12 mouse cellular contexts compared by ENCODE assay signal in the genomic region with DNA sequence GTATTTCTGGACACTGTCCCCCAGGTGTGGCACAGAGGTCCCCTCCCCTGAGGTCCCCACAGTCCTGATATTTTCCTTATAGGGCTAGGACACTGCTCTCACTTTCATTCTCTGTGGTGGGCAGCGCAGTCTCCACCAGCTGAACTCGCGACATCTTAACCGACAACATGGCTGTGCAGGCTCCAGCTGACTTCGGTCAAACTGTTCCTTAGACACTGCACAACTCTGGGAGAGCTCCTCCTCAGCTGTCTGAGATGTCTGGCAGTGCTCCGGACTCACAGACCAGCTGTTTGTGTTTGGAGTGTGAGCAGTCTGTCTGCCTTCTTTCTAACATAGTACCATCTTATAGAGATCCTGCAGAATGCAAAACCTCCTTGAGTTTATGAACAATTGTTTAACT. TPM values are rescaled to one million over a fixed set of nuclear protein-coding genes. Genes with fewer than 3 reads are reported as not detected.
DNase-seq lines count a peak whose midpoint lies in the region; ATAC-seq and TF ChIP-seq lines count a peak whose summit lies in the region.
"Had no signal": no experiment of that assay in that cellular context is flagged by ENCODE, and none has a peak within 500 bp of the region (broad histone marks: within the 10 kb centered on the region; RNA-seq: fewer than 3 reads in every experiment).

No protein-coding gene starts in this region.

- no peak for TF ChIP-seq EP300 in heart, postnatal 0 days (IDR thresholded peaks at IDR 0.05; ENCODE audit: low read depth)

- 0 out of 2 replicates have a peak, but pooled peaks have one; percentile 39 for ATAC-seq in heart, postnatal 0 days (ENCODE audit: insufficient read depth, low read depth)
- no peak for ATAC-seq in heart, embryonic 12.5 days (ENCODE audit: insufficient number of reproducible peaks, low FRiP score)
- ATAC-seq in lung, embryonic 14.5 days (ENCODE audit: insufficient read depth): peak; percentile 96
- peak; percentile 71 for ATAC-seq in stomach, embryonic 15.5 days (ENCODE audit: insufficient read depth, low FRiP score, low read depth)

- no peaks in the 10 kb centered on the region for H3K27me3 ChIP-seq in heart, postnatal 0 days (ENCODE audit: control insufficient read depth, insufficient read depth, low read length)
- H3K27me3 ChIP-seq in heart, embryonic 12.5 days (replicated peaks): no peaks in the 10 kb centered on the region
- H3K27me3 ChIP-seq in lung, embryonic 14.5 days (ENCODE audit: insufficient read depth, low read length): no peaks in the 10 kb centered on the region
- H3K27me3 ChIP-seq in stomach, embryonic 15.5 days (replicated peaks): no peaks in the 10 kb centered on the region
- H3K27me3 ChIP-seq: CH12.LX; embryonic facial prominence, embryonic 15.5 days; limb, embryonic 15.5 days had no signal

- no peak overlapping the region for H3K4me2 ChIP-seq in heart, postnatal 0 days (ENCODE audit: low read depth, low read length)
- H3K4me2 ChIP-seq in heart, embryonic 12.5 days: no peak overlapping the region
- peak overlapping the region; percentile 35 for H3K4me2 ChIP-seq in lung, embryonic 14.5 days
- peak overlapping the region; percentile 28; the same call in 1 of the 2 replicates for H3K4me2 ChIP-seq in stomach, embryonic 15.5 days
- H3K4me2 ChIP-seq: embryonic facial prominence, embryonic 15.5 days; limb, embryonic 15.5 days had no signal

- H3K4me1 ChIP-seq in heart, postnatal 0 days (ENCODE audit: control insufficient read depth, insufficient read depth): peaks cover 26% of the 10 kb centered on the region
- H3K4me1 ChIP-seq in heart, embryonic 12.5 days (replicated peaks): peaks cover 54% of the 10 kb centered on the region
- no peaks in the 10 kb centered on the region; the same call in 1 of the 2 replicates for H3K4me1 ChIP-seq in lung, embryonic 14.5 days (ENCODE audit: insufficient read depth)
- peaks cover 37% of the 10 kb centered on the region for H3K4me1 ChIP-seq in stomach, embryonic 15.5 days

- no peak for TF ChIP-seq CTCF in heart, postnatal 0 days (IDR thresholded peaks at IDR 0.05; ENCODE audit: low read depth)
- TF ChIP-seq CTCF in lung, embryonic 14.5 days (IDR thresholded peaks at IDR 0.05; ENCODE audit: low read depth): no peak

- H3K27ac ChIP-seq in heart, postnatal 0 days (ENCODE audit: low read depth): 0 out of 2 replicates have a peak overlapping the region, but pooled peaks have one; percentile 7
- no peak overlapping the region for H3K27ac ChIP-seq in heart, embryonic 12.5 days (ENCODE audit: poor library complexity, severe bottlenecking)
- H3K27ac ChIP-seq in lung, embryonic 14.5 days (ENCODE audit: low read depth): peak overlapping the region; percentile 37; the same call in 1 of the 2 replicates
- peak overlapping the region; percentile 55 for H3K27ac ChIP-seq in stomach, embryonic 15.5 days
- H3K27ac ChIP-seq: embryonic facial prominence, embryonic 15.5 days; limb, embryonic 15.5 days had no signal

- DNase-seq in heart, postnatal 0 days (ENCODE audit: low spot score): no peak
- peak; percentile 86 for DNase-seq in lung, embryonic 14.5 days
- DNase-seq in lung, adult 18-20 months: no peak
- DNase-seq in kidney, postnatal 4 days: peak; percentile 70 to 77
- DNase-seq in layer of hippocampus, postnatal 14 days (ENCODE audit: low spot score in 2 of 2): no peak
- DNase-seq: adrenal gland, postnatal 25 days; cerebellum, adult 18-20 months had no signal

- 72% methylated on average over 6 of the region's 6 CpGs for WGBS in heart, postnatal 0 days
- WGBS in heart, embryonic 12.5 days: 77% methylated on average over 6 of the region's 6 CpGs
- 40% methylated on average over 6 of the region's 6 CpGs for WGBS in lung, embryonic 14.5 days
- 57% methylated on average over 6 of the region's 6 CpGs for WGBS in stomach, embryonic 15.5 days

- H3K9ac ChIP-seq in heart, postnatal 0 days (replicated peaks; ENCODE audit: low read depth, low read length): no peak overlapping the region
- no peak overlapping the region for H3K9ac ChIP-seq in heart, embryonic 12.5 days
- no peak overlapping the region for H3K9ac ChIP-seq in lung, embryonic 14.5 days
- H3K9ac ChIP-seq in stomach, embryonic 15.5 days: no peak overlapping the region
- H3K9ac ChIP-seq: embryonic facial prominence, embryonic 15.5 days; limb, embryonic 15.5 days had no signal

- H3K36me3 ChIP-seq in heart, postnatal 0 days (replicated peaks; ENCODE audit: control insufficient read depth, insufficient read depth, low read length): peaks cover 56% of the 10 kb centered on the region
- H3K36me3 ChIP-seq in heart, embryonic 12.5 days: peaks cover 19% of the 10 kb centered on the region
- H3K36me3 ChIP-seq in lung, embryonic 14.5 days (ENCODE audit: insufficient read depth): peaks cover 32% of the 10 kb centered on the region
- H3K36me3 ChIP-seq in stomach, embryonic 15.5 days: 0 out of 2 replicates have a peak, but pooled peaks cover 6% of the 10 kb centered on the region

- no peak overlapping the region for H3K4me3 ChIP-seq in heart, postnatal 0 days (ENCODE audit: low read depth, low read length)
- no peak overlapping the region for H3K4me3 ChIP-seq in heart, embryonic 12.5 days
- no peak overlapping the region for H3K4me3 ChIP-seq in lung, embryonic 14.5 days (ENCODE audit: low read depth, low read length)
- no peak overlapping the region for H3K4me3 ChIP-seq in stomach, embryonic 15.5 days (replicated peaks)
- H3K4me3 ChIP-seq: embryonic facial prominence, embryonic 15.5 days; limb, embryonic 15.5 days had no signal

- H3K9me3 ChIP-seq in heart, postnatal 0 days (replicated peaks; ENCODE audit: control insufficient read depth, low read length): no peaks in the 10 kb centered on the region
- no peaks in the 10 kb centered on the region for H3K9me3 ChIP-seq in heart, embryonic 12.5 days (replicated peaks)
- no peaks in the 10 kb centered on the region for H3K9me3 ChIP-seq in lung, embryonic 14.5 days (ENCODE audit: low read depth, low read length)
- no peaks in the 10 kb centered on the region for H3K9me3 ChIP-seq in stomach, embryonic 15.5 days
- H3K9me3 ChIP-seq: embryonic facial prominence, embryonic 15.5 days; limb, embryonic 15.5 days had no signal

RNA-seq across cellular contexts. Expression of a gene that starts 8.2 kb away (rescaled TPM):
- 388 and 470 TPM in 2 replicates for total RNA-seq in heart, postnatal 0 days (2014; rRNA removed; ENCODE audit: low replicate concordance)
- polyA plus RNA-seq in heart, postnatal 0 days (2015; fragmentation: Nextera tagmentation; extraction: Ambion mirVana): 907 and 943 TPM in 2 replicates
- polyA plus RNA-seq in heart, embryonic 12.5 days (2016; fragmentation: Nextera tagmentation; extraction: Ambion mirVana): 642 and 652 TPM in 2 replicates
- 630 and 663 TPM in 2 replicates for polyA plus RNA-seq in lung, embryonic 14.5 days (2014; fragmentation: Nextera tagmentation; extraction: Ambion mirVana)
- polyA plus RNA-seq in stomach, embryonic 15.5 days (2015; fragmentation: Nextera tagmentation; extraction: Ambion mirVana): 866 and 945 TPM in 2 replicates
- 100 to 1,000 TPM; 920 to 943 TPM for total RNA-seq in layer of hippocampus, postnatal 14 days (2021)

RNA-seq across cellular contexts. Expression of a gene that starts 51.3 kb away (rescaled TPM):
- total RNA-seq in heart, postnatal 0 days (2014; rRNA removed; ENCODE audit: low replicate concordance): 7.7 and 12.3 TPM in 2 replicates
- polyA plus RNA-seq in heart, postnatal 0 days (2015; fragmentation: Nextera tagmentation; extraction: Ambion mirVana): 9.1 and 10.5 TPM in 2 replicates
- 13.5 and 18.1 TPM in 2 replicates for polyA plus RNA-seq in heart, embryonic 12.5 days (2016; fragmentation: Nextera tagmentation; extraction: Ambion mirVana)
- 19.3 and 23.9 TPM in 2 replicates for polyA plus RNA-seq in lung, embryonic 14.5 days (2014; fragmentation: Nextera tagmentation; extraction: Ambion mirVana)
- polyA plus RNA-seq in stomach, embryonic 15.5 days (2015; fragmentation: Nextera tagmentation; extraction: Ambion mirVana): 22.9 and 26.0 TPM in 2 replicates
- 10 to 100 TPM; 42.5 to 44.9 TPM for total RNA-seq in layer of hippocampus, postnatal 14 days (2021)

Comparison
In these comparisons a context has a peak if more than half of its experiments do, and no peak if none do; other contexts are left out.
1. DNase-seq: peak in lung, embryonic 14.5 days (single experiment) and kidney, postnatal 4 days (2 of 2); none in heart, postnatal 0 days (single experiment), lung, adult 18-20 months (0 of 2) and layer of hippocampus, postnatal 14 days (0 of 2).
2. H3K4me2 ChIP-seq: peak in lung, embryonic 14.5 days (single experiment) and stomach, embryonic 15.5 days (single experiment); none in heart, postnatal 0 days (single experiment) and heart, embryonic 12.5 days (single experiment).